Mouse (Mus musculus) midbrain, postnatal 0 days (tissue): Measurements from ENCODE around the gene Gm21976. TPM values are rescaled to one million over a fixed set of nuclear protein-coding genes. Genes with fewer than 3 reads are reported as not detected.

Experiments used
- ATAC-seq: fragments of 200-750 bp; cut with Nextera tagmentation; 2 replicates; pipeline ENCODE4 v1.8.0; 2017; ENCODE audit warnings: moderate number of reproducible peaks, mild to moderate bottlenecking, moderate TSS enrichment, moderate library complexity; ENCODE audit not compliant: low FRiP score
- DNase-seq: peaks from one replicate; pipeline ENCODE4 v3.0.0-alpha.2; 2015; ENCODE audit warnings: low spot score
- H3K27ac ChIP-seq: fragments of 300-500 bp; sonication (generic); 2 replicates; pipeline ENCODE4 v1.5.1; 2014; ENCODE audit warnings: low read depth, mild to moderate bottlenecking, low read length, mixed read lengths
- H3K27me3 ChIP-seq: fragments of 300-500 bp; sonication (generic); 2 replicates; pipeline ENCODE4 v1.6.1; 2014; ENCODE audit warnings: low read length, control low read depth, mixed read lengths; ENCODE audit not compliant: insufficient read depth
- H3K36me3 ChIP-seq: fragments of 300-500 bp; sonication (generic); 2 replicates; pipeline ENCODE4 v1.6.1; 2014; ENCODE audit warnings: low read length, control low read depth, mixed read lengths; ENCODE audit not compliant: insufficient read depth
- H3K4me1 ChIP-seq: fragments of 300-500 bp; sonication (generic); 2 replicates; pipeline ENCODE4 v1.6.1; 2014; ENCODE audit warnings: mild to moderate bottlenecking, control low read depth, antibody characterized with exemption, low read length, mixed read lengths; ENCODE audit not compliant: insufficient read depth
- H3K4me2 ChIP-seq: fragments of 300-500 bp; sonication (generic); 2 replicates; pipeline ENCODE4 v1.6.1; 2014; ENCODE audit warnings: low read depth, mild to moderate bottlenecking, low read length, mixed read lengths; ENCODE audit not compliant: poor library complexity, severe bottlenecking
- H3K4me3 ChIP-seq: fragments of 300-500 bp; sonication (generic); 2 replicates; pipeline ENCODE4 v1.5.1; 2014; ENCODE audit warnings: low read depth, mild to moderate bottlenecking, low read length, moderate library complexity
- H3K9ac ChIP-seq: fragments of 300-500 bp; sonication (generic); replicated peaks from 2 replicates; pipeline ENCODE4 v1.6.1; 2014; ENCODE audit warnings: mild to moderate bottlenecking, low read length, moderate library complexity, mixed read lengths; ENCODE audit not compliant: poor library complexity, severe bottlenecking
- H3K9me3 ChIP-seq: fragments of 300-500 bp; sonication (generic); 2 replicates; pipeline ENCODE4 v1.6.1; 2016; ENCODE audit warnings: low read length, control low read depth
- CTCF ChIP-seq: IDR thresholded peaks from 2 replicates; pipeline ENCODE4 v1.5.1; 2016; ENCODE audit warnings: antibody characterized with exemption, mild to moderate bottlenecking
- WGBS: fragments of 180-500 bp; shearing (Covaris S2); extraction: QIAGEN DNeasy Blood & Tissue Kit; methylation state at CpG from one replicate; pipeline ENCODE4 v1.1.7; 2014; 5-methylcytosine and 5-hydroxymethylcytosine counted together
- polyA plus RNA-seq: library from polyadenylated mRNA; unstranded; fragments of >200 nt; fragmentation: Nextera tagmentation; extraction: Ambion mirVana; gene quantifications from 2 replicates; pipeline ENCODE4 v1.2.1, GENCODE M21; 2015
- total RNA-seq: library from RNA; depleted of rRNA; stranded (reverse); fragments of >200 nt; gene quantifications from 2 replicates; pipeline ENCODE4 v1.2.3, GENCODE M21; 2014

Gm21976 gene
- total and polyA plus RNA-seq, 2 experiments from 2014 or later: not detected

DNA sequence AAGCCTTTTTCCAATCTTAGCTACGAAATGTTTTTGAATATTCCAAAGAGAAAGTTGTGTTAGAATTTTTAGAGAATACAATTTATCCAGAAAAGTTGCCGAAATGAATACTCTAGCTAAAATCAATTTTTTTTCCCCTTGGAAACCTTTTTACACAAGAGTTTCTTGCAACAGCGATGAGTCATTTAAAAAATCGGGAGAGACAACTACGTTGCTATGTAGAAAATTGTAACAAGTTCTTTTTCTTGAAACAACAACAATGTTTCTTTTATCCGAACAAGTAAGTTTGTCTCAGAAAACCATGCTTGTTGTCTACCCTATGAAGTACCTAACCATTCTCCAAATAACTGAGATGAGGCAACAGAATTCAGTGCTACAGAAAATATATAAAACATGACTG is 38.2 kb downstream of the Gm21976 start:
- no peak overlapping the region for H3K27ac ChIP-seq
- H3K9ac ChIP-seq: no peak overlapping the region
- 91% methylated on average over 6 of the region's 6 CpGs for WGBS
- H3K36me3 ChIP-seq: peaks cover 4% of the 10 kb centered on the region; the same call in 1 of the 2 replicates
- ATAC-seq (no peak), DNase-seq (no peak)
- no peaks in the 10 kb centered on the region for H3K9me3 ChIP-seq
- H3K4me3 ChIP-seq: no peak overlapping the region
- no peak for TF ChIP-seq CTCF
- H3K4me1 ChIP-seq: no peaks in the 10 kb centered on the region
- peak overlapping the region; percentile 64 for H3K4me2 ChIP-seq
- H3K27me3 ChIP-seq: no peaks in the 10 kb centered on the region

DNA sequence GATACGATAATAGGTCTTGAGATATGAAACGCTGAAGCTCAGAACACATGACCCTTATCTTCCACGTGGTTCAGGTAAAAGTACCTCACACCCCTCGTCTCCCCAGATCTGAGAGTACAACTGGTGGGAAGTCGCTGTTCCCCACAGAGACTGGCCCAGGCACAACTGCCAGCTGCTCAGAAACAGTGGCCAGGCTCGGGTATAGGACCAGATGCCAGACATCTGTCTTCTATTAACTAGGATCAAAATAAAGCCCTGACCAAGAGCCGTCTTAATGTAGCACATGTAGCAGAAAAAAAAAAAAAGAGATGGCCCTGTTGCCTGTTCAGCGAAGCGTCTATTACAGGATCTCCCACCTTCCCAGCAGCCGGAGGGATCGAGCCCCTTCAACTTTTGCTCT is 45.3 kb downstream of the Gm21976 start:
- 86% methylated on average over 11 of the region's 11 CpGs for WGBS
- Histone ChIP-seq H3K4me1 (no peaks in the 10 kb centered on the region), H3K9ac (no peak overlapping the region), H3K27ac (no peak overlapping the region), H3K27me3 (no peaks in the 10 kb centered on the region), H3K36me3 (peaks cover 4% of the 10 kb centered on the region; the same call in 1 of the 2 replicates), H3K4me2 (no peak overlapping the region), H3K9me3 (no peaks in the 10 kb centered on the region), H3K4me3 (no peak overlapping the region)
- ATAC-seq: no peak
- no peak for TF ChIP-seq CTCF
- no peak for DNase-seq

- Histone ChIP-seq H3K4me1 (no peaks in the 10 kb centered on the region), H3K27me3 (no peaks in the 10 kb centered on the region), H3K4me3 (no peak overlapping the region), H3K36me3 (no peaks in the 10 kb centered on the region), H3K9me3 (no peaks in the 10 kb centered on the region), H3K27ac (no peak overlapping the region), H3K9ac (no peak overlapping the region), H3K4me2 (no peak overlapping the region)
- ATAC-seq: no peak
- WGBS: 48% methylated on average over 2 of the region's 2 CpGs
- no peak for DNase-seq
- TF ChIP-seq CTCF: peak; percentile 45
Measured at GRCm38 (mm10) chr13:98332106-98332505, 52.4 kb downstream of the Gm21976 start.

- 94% methylated on average over 1 of the region's 1 CpGs for WGBS
- no peak for TF ChIP-seq CTCF
Measured at GRCm38 (mm10) chr13:98336205-98336604, 56.5 kb downstream of the Gm21976 start.

DNA sequence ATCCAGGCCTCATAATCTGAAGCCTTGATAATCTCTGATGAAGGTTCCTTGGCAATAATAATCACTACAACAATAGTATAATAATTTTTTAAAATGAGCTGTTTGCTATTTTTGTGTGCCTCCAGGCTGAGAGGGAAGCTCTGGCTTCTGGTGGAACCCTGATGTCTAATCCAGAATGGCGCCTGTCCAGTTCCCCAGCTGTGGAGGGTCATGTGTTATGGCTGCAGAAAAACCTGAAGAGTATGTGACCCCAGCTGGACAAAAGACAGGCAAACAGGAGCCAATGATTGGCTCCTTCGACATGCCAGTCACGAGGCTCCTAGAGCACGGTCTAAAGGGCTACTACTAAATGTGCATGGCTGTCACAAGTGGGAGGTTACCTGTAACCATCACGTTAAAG is 60.8 kb downstream of the Gm21976 start:
- 76% methylated on average over 5 of the region's 5 CpGs for WGBS
- no peaks in the 10 kb centered on the region for H3K36me3 ChIP-seq
- H3K4me2 ChIP-seq: no peak overlapping the region
- no peak for TF ChIP-seq CTCF
- H3K27ac ChIP-seq: no peak overlapping the region
- no peaks in the 10 kb centered on the region for H3K9me3 ChIP-seq
- DNase-seq (no peak), ATAC-seq (no peak)
- no peak overlapping the region for H3K9ac ChIP-seq
- 0 out of 2 replicates have a peak, but pooled peaks cover 2% of the 10 kb centered on the region for H3K27me3 ChIP-seq
- H3K4me3 ChIP-seq: no peak overlapping the region
- no peaks in the 10 kb centered on the region for H3K4me1 ChIP-seq

More at GRCm38 (mm10) chr13:98336205-98336604, 56.5 kb downstream of the Gm21976 start:
- Histone ChIP-seq H3K4me3 (no peak overlapping the region), H3K4me2 (no peak overlapping the region), H3K4me1 (no peaks in the 10 kb centered on the region), H3K36me3 (no peaks in the 10 kb centered on the region), H3K27me3 (no peaks in the 10 kb centered on the region), H3K27ac (no peak overlapping the region), H3K9ac (no peak overlapping the region), H3K9me3 (no peaks in the 10 kb centered on the region)
- ATAC-seq (no peak), DNase-seq (no peak)

GRCm38 (mm10) chr13:98349491-98349890 is 69.8 kb downstream of the Gm21976 start:
- no peak overlapping the region for H3K4me3 ChIP-seq
- no peak for TF ChIP-seq CTCF
- H3K9ac ChIP-seq: no peak overlapping the region
- H3K4me2 ChIP-seq: no peak overlapping the region
- H3K9me3 ChIP-seq: no peaks in the 10 kb centered on the region
- H3K27me3 ChIP-seq: peaks cover 49% of the 10 kb centered on the region
- H3K27ac ChIP-seq: no peak overlapping the region
- 0 out of 2 replicates have a peak, but pooled peaks cover 3% of the 10 kb centered on the region for H3K4me1 ChIP-seq
- WGBS: 71% methylated on average over 4 of the region's 4 CpGs
- H3K36me3 ChIP-seq: no peaks in the 10 kb centered on the region
- ATAC-seq (no peak), DNase-seq (no peak)
